Mouse (Mus musculus): ENCODE data around the gene Lhx8. TPM values are rescaled to one million over a fixed set of nuclear protein-coding genes. Genes with fewer than 3 reads are reported as not detected.

Gene Lhx8
- polyA plus RNA-seq, 1 experiment = not detected

DNA sequence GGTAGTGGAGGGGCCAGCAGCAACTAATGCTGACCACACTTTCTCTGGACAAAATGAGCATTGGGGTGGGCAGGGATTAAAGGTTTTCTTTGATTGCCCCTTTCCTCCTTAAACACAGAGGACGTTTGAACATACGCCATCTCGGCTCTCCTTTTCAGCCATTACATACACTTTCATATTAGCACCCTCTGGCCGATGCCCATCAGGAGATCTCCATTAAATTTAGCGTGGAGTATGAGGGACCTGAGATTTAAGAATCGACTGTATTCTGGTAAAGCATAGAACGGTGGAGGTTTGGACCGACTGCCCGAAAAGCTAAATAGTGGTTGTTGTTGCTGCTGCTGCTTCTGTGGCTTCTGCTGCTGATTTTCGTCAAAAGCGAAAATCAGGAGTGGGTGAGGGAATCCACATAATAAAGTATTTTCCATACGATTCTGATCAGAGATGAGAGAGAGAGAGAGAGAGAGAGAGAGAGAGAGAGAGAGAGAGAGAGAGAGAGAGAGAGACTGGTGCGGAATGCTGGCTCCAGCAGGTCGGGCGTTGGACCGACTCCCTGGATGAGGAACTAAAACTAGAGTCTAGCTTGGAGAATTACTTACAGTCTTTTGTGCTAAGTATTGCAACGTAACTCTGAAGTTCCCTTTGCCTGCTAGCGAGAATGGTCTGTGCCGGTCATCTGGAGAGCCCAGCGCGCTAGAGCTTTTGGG is 1.2 kb upstream of the Lhx8 start:
- Histone ChIP-seq H3K79me2 (ENCODE audit: control insufficient read depth, insufficient read depth) (no peaks in the 10 kb centered on the region), H3K36me3 (ENCODE audit: control insufficient read depth, insufficient read depth) (no peaks in the 10 kb centered on the region), H3K27me3 (ENCODE audit: control insufficient read depth, insufficient read depth, insufficient read length) (peaks cover 41% of the 10 kb centered on the region), H3ac (ENCODE audit: control insufficient read depth, insufficient read length) (no peak overlapping the region), H3K4me3 (no peak overlapping the region), H3K4me2 (ENCODE audit: low read depth) (no peak overlapping the region)
- TF ChIP-seq SRF (IDR thresholded peaks at IDR 0.05; ENCODE audit: control insufficient read depth, insufficient read length, low read depth) = no peak
- TF ChIP-seq REST (IDR thresholded peaks at IDR 0.05; ENCODE audit: insufficient read depth, insufficient read length) = no peak
- TF ChIP-seq E2F4 (IDR thresholded peaks at IDR 0.05; ENCODE audit: insufficient read depth) = no peak
- TF ChIP-seq POLR2AphosphoS2 (IDR thresholded peaks at IDR 0.05; ENCODE audit: insufficient read length, low read depth) = no peak
- no peak for TF ChIP-seq TCF12 (IDR thresholded peaks at IDR 0.05; ENCODE audit: insufficient read depth, poor library complexity, severe bottlenecking)
- no peak for TF ChIP-seq CEBPB (IDR thresholded peaks at IDR 0.05; ENCODE audit: insufficient read depth, poor library complexity, severe bottlenecking)
- TF ChIP-seq TCF3 (IDR thresholded peaks at IDR 0.05; ENCODE audit: insufficient read length, low read depth) = no peak
- no peak for TF ChIP-seq USF1 (IDR thresholded peaks at IDR 0.05; ENCODE audit: low read depth)
- TF ChIP-seq POLR2A (IDR thresholded peaks at IDR 0.05; ENCODE audit: insufficient read length, low read depth) = no peak
- TF ChIP-seq MYOD1 (IDR thresholded peaks at IDR 0.05; ENCODE audit: control insufficient read depth in 1 of 3, insufficient read length in 2 of 3, low read depth in 2 of 3) = no peak

DNA sequence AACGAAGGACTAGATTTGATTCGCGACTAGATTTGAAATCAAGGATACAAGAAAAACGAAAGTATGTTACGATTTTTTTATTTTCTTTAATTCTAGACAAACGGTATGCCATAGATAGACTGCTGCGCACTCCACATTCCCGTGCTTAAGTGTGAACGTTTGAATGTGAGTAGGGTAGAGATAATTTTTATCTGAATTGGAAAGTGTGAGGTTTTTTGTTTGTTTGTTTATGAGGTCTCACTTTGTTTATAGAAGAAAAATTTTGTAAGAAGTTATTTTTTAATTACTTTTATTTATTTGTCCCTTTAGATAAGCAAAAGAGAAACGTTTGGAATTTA is 513 bp upstream of the Lhx8 start:
- Histone ChIP-seq H3ac (ENCODE audit: control insufficient read depth, insufficient read length) (no peak overlapping the region), H3K4me3 (no peak overlapping the region), H3K27me3 (ENCODE audit: control insufficient read depth, insufficient read depth, insufficient read length) (peaks cover 41% of the 10 kb centered on the region), H3K79me2 (ENCODE audit: control insufficient read depth, insufficient read depth) (no peaks in the 10 kb centered on the region), H3K36me3 (ENCODE audit: control insufficient read depth, insufficient read depth) (no peaks in the 10 kb centered on the region), H3K4me2 (ENCODE audit: low read depth) (peak overlapping the region; percentile 42)
- TF ChIP-seq CEBPB (IDR thresholded peaks at IDR 0.05; ENCODE audit: insufficient read depth, poor library complexity, severe bottlenecking) = no peak
- TF ChIP-seq POLR2AphosphoS2 (IDR thresholded peaks at IDR 0.05; ENCODE audit: insufficient read length, low read depth) = no peak
- TF ChIP-seq MYOD1 (IDR thresholded peaks at IDR 0.05; ENCODE audit: control insufficient read depth in 1 of 3, insufficient read length in 2 of 3, low read depth in 2 of 3) = no peak
- TF ChIP-seq TCF12 (IDR thresholded peaks at IDR 0.05; ENCODE audit: insufficient read depth, poor library complexity, severe bottlenecking) = no peak
- TF ChIP-seq MYOG (IDR thresholded peaks at IDR 0.05; ENCODE audit: control insufficient read depth in 1 of 3, insufficient read depth in 1 of 3, insufficient read length in 2 of 3, low read depth in 2 of 3) = no peak
- TF ChIP-seq TCF3 (IDR thresholded peaks at IDR 0.05; ENCODE audit: insufficient read length, low read depth) = no peak
- TF ChIP-seq SRF (IDR thresholded peaks at IDR 0.05; ENCODE audit: control insufficient read depth, insufficient read length, low read depth) = no peak
- TF ChIP-seq USF1 (IDR thresholded peaks at IDR 0.05; ENCODE audit: low read depth) = no peak

DNA sequence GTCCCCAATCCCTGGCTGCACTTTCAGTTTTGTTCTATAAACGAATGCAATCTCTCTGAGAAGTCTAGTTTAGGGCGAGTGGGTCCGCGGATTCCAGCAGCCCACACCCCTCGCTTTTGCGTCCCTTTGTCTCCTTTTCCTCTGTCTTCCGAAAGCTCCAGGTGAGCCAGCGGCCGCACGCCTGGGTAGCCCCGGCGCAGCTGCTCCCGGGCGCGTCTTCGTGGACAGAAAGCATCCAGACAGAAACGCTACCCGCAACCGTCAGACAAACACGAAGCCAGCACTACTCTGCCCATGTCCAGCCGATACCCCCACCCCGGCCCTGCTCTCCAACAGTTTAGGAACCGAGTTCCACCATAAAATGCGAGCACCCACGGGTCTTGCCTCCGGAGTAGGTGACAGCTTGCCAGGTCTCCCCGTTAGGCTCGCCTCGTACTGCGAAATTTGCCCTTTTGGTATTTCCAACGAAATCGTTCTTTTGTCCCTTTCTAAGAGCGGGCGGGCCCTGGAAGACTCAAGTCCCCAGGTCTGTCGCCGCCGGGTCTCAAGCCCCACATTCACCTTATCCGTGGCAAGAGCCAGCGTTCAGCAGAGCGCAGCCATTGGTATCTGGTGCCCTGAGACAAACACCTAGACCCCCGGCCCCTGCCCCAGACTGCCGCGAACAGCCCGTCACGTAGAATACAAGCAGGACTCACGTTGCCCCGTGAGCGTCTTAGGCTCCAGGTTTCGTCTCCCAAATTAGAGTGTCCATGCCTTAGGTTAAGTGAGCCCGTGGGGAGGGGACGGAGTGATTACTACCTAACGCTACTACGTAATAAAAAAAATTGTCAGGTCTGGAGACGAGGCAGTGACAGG is 907 bp downstream of the Lhx8 start:
- Histone ChIP-seq H3K4me3 (no peak overlapping the region), H3K4me2 (ENCODE audit: low read depth) (peak overlapping the region; percentile 34), H3K79me2 (ENCODE audit: control insufficient read depth, insufficient read depth) (no peaks in the 10 kb centered on the region), H3K27me3 (ENCODE audit: control insufficient read depth, insufficient read depth, insufficient read length) (peaks cover 41% of the 10 kb centered on the region), H3ac (ENCODE audit: control insufficient read depth, insufficient read length) (no peak overlapping the region), H3K36me3 (ENCODE audit: control insufficient read depth, insufficient read depth) (no peaks in the 10 kb centered on the region)
- TF ChIP-seq USF1 (IDR thresholded peaks at IDR 0.05; ENCODE audit: low read depth) = no peak
- TF ChIP-seq SRF (IDR thresholded peaks at IDR 0.05; ENCODE audit: control insufficient read depth, insufficient read length, low read depth) = no peak
- no peak for TF ChIP-seq CEBPB (IDR thresholded peaks at IDR 0.05; ENCODE audit: insufficient read depth, poor library complexity, severe bottlenecking)
- no peak for TF ChIP-seq TCF12 (IDR thresholded peaks at IDR 0.05; ENCODE audit: insufficient read depth, poor library complexity, severe bottlenecking)
- no peak for TF ChIP-seq MYOD1 (IDR thresholded peaks at IDR 0.05; ENCODE audit: control insufficient read depth in 1 of 3, insufficient read length in 2 of 3, low read depth in 2 of 3)
- TF ChIP-seq POLR2AphosphoS2 (IDR thresholded peaks at IDR 0.05; ENCODE audit: insufficient read length, low read depth) = no peak
- no peak for TF ChIP-seq MYOG (IDR thresholded peaks at IDR 0.05; ENCODE audit: control insufficient read depth in 1 of 3, insufficient read depth in 1 of 3, insufficient read length in 2 of 3, low read depth in 2 of 3)
- TF ChIP-seq REST (IDR thresholded peaks at IDR 0.05; ENCODE audit: insufficient read depth, insufficient read length) = no peak
- TF ChIP-seq MAX (IDR thresholded peaks at IDR 0.05; ENCODE audit: low read depth) = no peak
- TF ChIP-seq E2F4 (IDR thresholded peaks at IDR 0.05; ENCODE audit: insufficient read depth) = no peak
- TF ChIP-seq TCF3 (IDR thresholded peaks at IDR 0.05; ENCODE audit: insufficient read length, low read depth) = no peak
- no peak for TF ChIP-seq POLR2A (IDR thresholded peaks at IDR 0.05; ENCODE audit: insufficient read length, low read depth)

DNA sequence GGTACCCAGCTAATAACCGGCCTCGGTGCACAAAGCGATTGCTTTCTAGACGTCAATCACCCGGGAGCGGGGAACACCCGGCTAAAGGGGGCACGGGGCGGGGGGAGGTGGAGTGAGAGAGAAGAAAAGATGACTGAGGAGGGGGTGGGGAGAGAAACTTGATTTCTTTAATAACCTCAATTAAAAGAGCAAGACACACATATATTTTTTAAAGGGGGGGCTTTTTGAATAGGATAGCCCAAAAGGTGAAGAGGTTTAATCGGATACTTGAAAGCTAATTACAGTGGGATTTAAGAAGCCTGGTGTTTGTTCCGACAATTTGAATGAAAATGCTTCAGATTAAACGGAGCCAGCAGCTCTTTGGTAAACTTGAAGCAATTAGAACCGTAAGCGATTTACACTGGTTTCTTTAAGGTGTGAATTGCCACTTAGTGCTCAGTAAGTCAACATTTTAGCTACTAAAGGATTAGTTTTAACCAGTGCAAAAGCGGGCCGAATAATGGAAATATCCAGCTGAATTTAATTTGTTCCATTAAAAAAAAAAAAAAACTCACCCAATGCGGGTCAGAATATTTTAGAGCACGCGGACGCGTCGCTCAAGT is 1.6 kb downstream of the Lhx8 start:
- no peak overlapping the region for H3ac ChIP-seq (ENCODE audit: control insufficient read depth, insufficient read length)
- H3K79me2 ChIP-seq (ENCODE audit: control insufficient read depth, insufficient read depth) = no peaks in the 10 kb centered on the region
- H3K27me3 ChIP-seq (ENCODE audit: control insufficient read depth, insufficient read depth, insufficient read length) = peaks cover 39% of the 10 kb centered on the region
- no peaks in the 10 kb centered on the region for H3K36me3 ChIP-seq (ENCODE audit: control insufficient read depth, insufficient read depth)
- no peak overlapping the region for H3K4me3 ChIP-seq
- peak overlapping the region; percentile 34 for H3K4me2 ChIP-seq (ENCODE audit: low read depth)
- TF ChIP-seq USF1 (IDR thresholded peaks at IDR 0.05; ENCODE audit: low read depth) (no peak), SRF (IDR thresholded peaks at IDR 0.05; ENCODE audit: control insufficient read depth, insufficient read length, low read depth) (no peak), CEBPB (IDR thresholded peaks at IDR 0.05; ENCODE audit: insufficient read depth, poor library complexity, severe bottlenecking) (no peak), TCF3 (IDR thresholded peaks at IDR 0.05; ENCODE audit: insufficient read length, low read depth) (no peak), MAX (IDR thresholded peaks at IDR 0.05; ENCODE audit: low read depth) (no peak), POLR2AphosphoS2 (IDR thresholded peaks at IDR 0.05; ENCODE audit: insufficient read length, low read depth) (no peak), REST (IDR thresholded peaks at IDR 0.05; ENCODE audit: insufficient read depth, insufficient read length) (no peak), MYOG (IDR thresholded peaks at IDR 0.05; ENCODE audit: control insufficient read depth in 1 of 3, insufficient read depth in 1 of 3, insufficient read length in 2 of 3, low read depth in 2 of 3) (no peak)

All from myocyte (in vitro differentiated cells).